Mouse (Mus musculus): ENCODE results near the gene Tusc2. TPM values are rescaled to one million over a fixed set of nuclear protein-coding genes. Genes with fewer than 3 reads are reported as not detected.

Tusc2 gene
- polyA plus RNA-seq, 1 experiment from 2014 or later, result 41.4 TPM

DNA sequence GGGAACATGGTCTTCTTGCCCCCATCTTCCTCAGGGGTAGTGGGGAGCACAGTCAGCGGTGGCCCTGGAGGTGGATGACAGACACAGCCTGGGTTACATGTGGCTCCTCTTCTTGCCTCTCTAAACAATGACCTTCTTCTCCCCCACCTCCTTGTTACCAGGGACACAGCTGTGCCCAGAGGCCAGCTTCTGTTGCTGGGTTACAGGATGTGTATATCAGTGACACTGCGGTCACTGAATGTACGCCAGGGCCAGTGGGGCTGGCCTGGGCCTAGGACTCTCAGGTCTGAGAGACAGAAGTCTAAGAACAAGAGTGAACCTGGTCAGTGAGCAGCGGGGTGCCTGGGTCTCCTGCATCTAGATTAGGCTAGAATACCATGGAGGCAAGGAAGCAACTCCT is 52.0 kb downstream of the Tusc2 start:
- Histone ChIP-seq H3K9me3 (replicated peaks) (no peaks in the 10 kb centered on the region), H3K27me3 (no peaks in the 10 kb centered on the region), H3K9ac (no peak overlapping the region; the same call in 1 of the 2 replicates), H3K27ac (peak overlapping the region; percentile 92; the same call in 1 of the 2 replicates), H3K36me3 (peaks cover 49% of the 10 kb centered on the region), H3K4me1 (replicated peaks) (peaks cover 67% of the 10 kb centered on the region), H3K4me3 (no peak overlapping the region), H3K4me2 (no peak overlapping the region)
- no peak for ATAC-seq (replicated peaks; ENCODE audit: insufficient number of reproducible peaks, insufficient read depth, low FRiP score, low read depth)
- 67% methylated on average over 4 of the region's 4 CpGs for WGBS

Other genes with a start within 250 kb of the Tusc2 start
- gene Hemk1, start 224.9 kb upstream of the Tusc2 start, polyA plus RNA-seq (2015; fragmentation: Nextera tagmentation; extraction: Ambion mirVana), result 11.2 and 11.8 TPM in 2 replicates
- gene 6430571L13Rik, start 222.7 kb upstream of the Tusc2 start, polyA plus RNA-seq (2015; fragmentation: Nextera tagmentation; extraction: Ambion mirVana), result 0.90 and 1.1 TPM in 2 replicates
- 2.6 and 3.6 TPM in 2 replicates for gene Cacna2d2, start 163.6 kb upstream of the Tusc2 start, polyA plus RNA-seq (2015; fragmentation: Nextera tagmentation; extraction: Ambion mirVana)
- 31.5 and 35.5 TPM in 2 replicates for gene Tmem115, start 29.3 kb upstream of the Tusc2 start, polyA plus RNA-seq (2015; fragmentation: Nextera tagmentation; extraction: Ambion mirVana)
- gene Cyb561d2, start 21.1 kb upstream of the Tusc2 start, polyA plus RNA-seq (2015; fragmentation: Nextera tagmentation; extraction: Ambion mirVana), result 14.7 and 19.5 TPM in 2 replicates
- gene Nprl2, start 21.0 kb upstream of the Tusc2 start, polyA plus RNA-seq (2015; fragmentation: Nextera tagmentation; extraction: Ambion mirVana), result 26.4 and 30.5 TPM in 2 replicates
- gene Zmynd10, start 16.0 kb upstream of the Tusc2 start, polyA plus RNA-seq (2015; fragmentation: Nextera tagmentation; extraction: Ambion mirVana), result 0.40 and 1.7 TPM in 2 replicates
- gene Rassf1, start 11.7 kb upstream of the Tusc2 start, polyA plus RNA-seq (2015; fragmentation: Nextera tagmentation; extraction: Ambion mirVana), result 45.3 and 54.8 TPM in 2 replicates
- gene Hyal2, start 4.7 kb downstream of the Tusc2 start, polyA plus RNA-seq (2015; fragmentation: Nextera tagmentation; extraction: Ambion mirVana), result 72.2 and 89.3 TPM in 2 replicates
- 8.3 and 9.1 TPM in 2 replicates for gene Hyal1, start 13.7 kb downstream of the Tusc2 start, polyA plus RNA-seq (2015; fragmentation: Nextera tagmentation; extraction: Ambion mirVana)
- gene Naa80, start 15.6 kb downstream of the Tusc2 start, polyA plus RNA-seq (2015; fragmentation: Nextera tagmentation; extraction: Ambion mirVana), result 13.4 and 17.2 TPM in 2 replicates
- 0.68 and 0.82 TPM in 2 replicates for gene Hyal3, start 17.6 kb downstream of the Tusc2 start, polyA plus RNA-seq (2015; fragmentation: Nextera tagmentation; extraction: Ambion mirVana)
- gene Ifrd2, start 24.4 kb downstream of the Tusc2 start, polyA plus RNA-seq (2015; fragmentation: Nextera tagmentation; extraction: Ambion mirVana), result 31.7 and 45.7 TPM in 2 replicates
- 9.7 and 10.7 TPM in 2 replicates for gene Sema3b, start 46.0 kb downstream of the Tusc2 start, polyA plus RNA-seq (2015; fragmentation: Nextera tagmentation; extraction: Ambion mirVana)
- gene Gnai2, start 72.1 kb downstream of the Tusc2 start, polyA plus RNA-seq (2015; fragmentation: Nextera tagmentation; extraction: Ambion mirVana), result 367 and 431 TPM in 2 replicates
- gene Slc38a3, start 106.3 kb downstream of the Tusc2 start, polyA plus RNA-seq (2015; fragmentation: Nextera tagmentation; extraction: Ambion mirVana), result 2.5 and 3.6 TPM in 2 replicates
- gene Gnat1, start 116.5 kb downstream of the Tusc2 start, polyA plus RNA-seq (2015; fragmentation: Nextera tagmentation; extraction: Ambion mirVana), result 0.53 and 0.98 TPM in 2 replicates
- 4.1 and 7.1 TPM in 2 replicates for gene Sema3f, start 147.2 kb downstream of the Tusc2 start, polyA plus RNA-seq (2015; fragmentation: Nextera tagmentation; extraction: Ambion mirVana)
- 123 and 147 TPM in 2 replicates for gene Rbm5, start 207.7 kb downstream of the Tusc2 start, polyA plus RNA-seq (2015; fragmentation: Nextera tagmentation; extraction: Ambion mirVana)

Data from heart, embryonic 15.5 days (tissue).